Mouse (Mus musculus): ENCODE data around the gene Gm3776. TPM values are rescaled to one million over a fixed set of nuclear protein-coding genes. Genes with fewer than 3 reads are reported as not detected.
A peak's percentile ranks its signal among the peaks of the same experiment; 100 is the strongest.
"Not testable (repeated sequence)": the region's sequence is repeated elsewhere in the genome, so short reads cannot be mapped to it uniquely, and the experiment has no call there.

Gm3776 gene
- 0.51 and 0.62 TPM in 2 replicates for polyA plus RNA-seq (2015; fragmentation: Nextera tagmentation; extraction: Ambion mirVana)

- H3K4me2 ChIP-seq (replicated peaks; ENCODE audit: low read depth, low read length); H3K27ac ChIP-seq (ENCODE audit: low read length); H3K36me3 ChIP-seq (ENCODE audit: insufficient read depth, low read length); H3K27me3 ChIP-seq (replicated peaks; ENCODE audit: insufficient read depth, low read length); DNase-seq (ENCODE audit: low spot score); ATAC-seq; H3K4me1 ChIP-seq (ENCODE audit: insufficient read depth, low read depth, low read length); H3K4me3 ChIP-seq (ENCODE audit: low read depth, low read length); H3K9me3 ChIP-seq (ENCODE audit: low read length); H3K9ac ChIP-seq (replicated peaks; ENCODE audit: low read depth): not testable (repeated sequence)
- 63% methylated on average over 1 of the region's 3 CpGs for WGBS
Measured at GRCm38 (mm10) chr9:78256914-78257313, at the start of gene Gm3776. TSS of gene Gm3776 (plus strand) at chr9:78257129.

GRCm38 (mm10) chr9:78208956-78209355, 48.0 kb upstream of the Gm3776 start:
- H3K4me2 ChIP-seq (replicated peaks; ENCODE audit: low read depth, low read length), result no peak overlapping the region
- H3K4me1 ChIP-seq (ENCODE audit: insufficient read depth, low read depth, low read length), result no peaks in the 10 kb centered on the region
- no peak overlapping the region for H3K4me3 ChIP-seq (ENCODE audit: low read depth, low read length)
- DNase-seq (ENCODE audit: low spot score) (no peak), ATAC-seq (no peak)
- H3K36me3 ChIP-seq (ENCODE audit: insufficient read depth, low read length), result no peaks in the 10 kb centered on the region
- H3K9me3 ChIP-seq (ENCODE audit: low read length), result no peaks in the 10 kb centered on the region
- no peak overlapping the region for H3K9ac ChIP-seq (replicated peaks; ENCODE audit: low read depth)
- 49% methylated on average over 4 of the region's 4 CpGs for WGBS
- no peak for TF ChIP-seq EP300 (IDR thresholded peaks at IDR 0.05)
- no peak for TF ChIP-seq CTCF (IDR thresholded peaks at IDR 0.05)
- H3K27ac ChIP-seq (ENCODE audit: low read length), result no peak overlapping the region
- H3K27me3 ChIP-seq (replicated peaks; ENCODE audit: insufficient read depth, low read length), result no peaks in the 10 kb centered on the region

- WGBS, result 82% methylated on average over 3 of the region's 3 CpGs
- ATAC-seq, result no peak
- no peaks in the 10 kb centered on the region for H3K9me3 ChIP-seq (ENCODE audit: low read length)
- no peak overlapping the region for H3K4me2 ChIP-seq (replicated peaks; ENCODE audit: low read depth, low read length)
- no peak overlapping the region for H3K9ac ChIP-seq (replicated peaks; ENCODE audit: low read depth)
- H3K4me3 ChIP-seq (ENCODE audit: low read depth, low read length), result no peak overlapping the region
- no peaks in the 10 kb centered on the region for H3K4me1 ChIP-seq (ENCODE audit: insufficient read depth, low read depth, low read length)
- no peaks in the 10 kb centered on the region for H3K27me3 ChIP-seq (replicated peaks; ENCODE audit: insufficient read depth, low read length)
- no peak overlapping the region for H3K27ac ChIP-seq (ENCODE audit: low read length)
- TF ChIP-seq EP300 (IDR thresholded peaks at IDR 0.05) (no peak), CTCF (IDR thresholded peaks at IDR 0.05) (no peak)
- DNase-seq (ENCODE audit: low spot score), result no peak
- no peaks in the 10 kb centered on the region for H3K36me3 ChIP-seq (ENCODE audit: insufficient read depth, low read length)
Measured at GRCm38 (mm10) chr9:78210079-78210478, 46.9 kb upstream of the Gm3776 start.

GRCm38 (mm10) chr9:78210821-78211220, 46.1 kb upstream of the Gm3776 start:
- ATAC-seq (no peak), DNase-seq (ENCODE audit: low spot score) (no peak)
- Histone ChIP-seq H3K36me3 (ENCODE audit: insufficient read depth, low read length) (no peaks in the 10 kb centered on the region), H3K27ac (ENCODE audit: low read length) (no peak overlapping the region), H3K9me3 (ENCODE audit: low read length) (no peaks in the 10 kb centered on the region), H3K9ac (replicated peaks; ENCODE audit: low read depth) (no peak overlapping the region), H3K4me3 (ENCODE audit: low read depth, low read length) (no peak overlapping the region), H3K4me1 (ENCODE audit: insufficient read depth, low read depth, low read length) (no peaks in the 10 kb centered on the region), H3K27me3 (replicated peaks; ENCODE audit: insufficient read depth, low read length) (no peaks in the 10 kb centered on the region), H3K4me2 (replicated peaks; ENCODE audit: low read depth, low read length) (no peak overlapping the region)
- 92% methylated on average over 2 of the region's 2 CpGs for WGBS
- no peak for TF ChIP-seq CTCF (IDR thresholded peaks at IDR 0.05)
- no peak for TF ChIP-seq EP300 (IDR thresholded peaks at IDR 0.05)

- DNase-seq (ENCODE audit: low spot score), result no peak
- H3K9me3 ChIP-seq (ENCODE audit: low read length), result no peaks in the 10 kb centered on the region
- no peak overlapping the region for H3K9ac ChIP-seq (replicated peaks; ENCODE audit: low read depth)
- WGBS, result 88% methylated on average over 3 of the region's 3 CpGs
- no peaks in the 10 kb centered on the region for H3K27me3 ChIP-seq (replicated peaks; ENCODE audit: insufficient read depth, low read length)
- H3K4me3 ChIP-seq (ENCODE audit: low read depth, low read length), result no peak overlapping the region
- H3K36me3 ChIP-seq (ENCODE audit: insufficient read depth, low read length), result no peaks in the 10 kb centered on the region
- no peak for ATAC-seq
- H3K27ac ChIP-seq (ENCODE audit: low read length), result no peak overlapping the region
- no peak for TF ChIP-seq EP300 (IDR thresholded peaks at IDR 0.05)
- TF ChIP-seq CTCF (IDR thresholded peaks at IDR 0.05), result no peak
- H3K4me1 ChIP-seq (ENCODE audit: insufficient read depth, low read depth, low read length), result no peaks in the 10 kb centered on the region
- H3K4me2 ChIP-seq (replicated peaks; ENCODE audit: low read depth, low read length), result no peak overlapping the region
Measured at GRCm38 (mm10) chr9:78211521-78211920, 45.4 kb upstream of the Gm3776 start.

- Histone ChIP-seq H3K9ac (replicated peaks; ENCODE audit: low read depth) (no peak overlapping the region), H3K4me1 (ENCODE audit: insufficient read depth, low read depth, low read length) (no peaks in the 10 kb centered on the region), H3K4me2 (replicated peaks; ENCODE audit: low read depth, low read length) (no peak overlapping the region), H3K27ac (ENCODE audit: low read length) (peak overlapping the region; percentile 72), H3K27me3 (replicated peaks; ENCODE audit: insufficient read depth, low read length) (no peaks in the 10 kb centered on the region), H3K4me3 (ENCODE audit: low read depth, low read length) (no peak overlapping the region), H3K36me3 (ENCODE audit: insufficient read depth, low read length) (no peaks in the 10 kb centered on the region), H3K9me3 (ENCODE audit: low read length) (no peaks in the 10 kb centered on the region)
- ATAC-seq (peak; percentile 95), DNase-seq (ENCODE audit: low spot score) (peak; percentile 91)
- 42% methylated on average over 7 of the region's 7 CpGs for WGBS
- TF ChIP-seq CTCF (IDR thresholded peaks at IDR 0.05) (no peak), EP300 (IDR thresholded peaks at IDR 0.05) (peak; percentile 86)
Measured at GRCm38 (mm10) chr9:78212341-78213049, 44.4 kb upstream of the Gm3776 start.

Data from lung, postnatal 0 days (tissue).